Mouse (Mus musculus): ENCODE data around the gene Ckap5.

GRCm38 (mm10) chr2:91485256-91485655, 41.3 kb upstream of the Ckap5 start:
- no peak for TF ChIP-seq CTCF (IDR thresholded peaks at IDR 0.05; ENCODE audit: low read depth)
- TF ChIP-seq EP300 (IDR thresholded peaks at IDR 0.05; ENCODE audit: low read depth) = no peak

Measured in heart, postnatal 0 days (tissue).